Mouse (Mus musculus) heart, adult 2 months (tissue): ENCODE data around the gene Krt18. TPM values are rescaled to one million over a fixed set of nuclear protein-coding genes. Genes with fewer than 3 reads are reported as not detected.
"Not testable (repeated sequence)": the region's sequence is repeated elsewhere in the genome, so short reads cannot be mapped to it uniquely, and the experiment has no call there.

Experiments
- DNase-seq, 2 experiments: peaks; one replicate each; pipeline ENCODE4 v3.0.0; 2021
- H3K27ac ChIP-seq: fragments of 200-600 bp; 2 replicates; pipeline ENCODE4 v1.8.1; 2022
- H3K27me3 ChIP-seq: fragments of 200-500 bp; 2 replicates; pipeline ENCODE4 v1.6.1; 2012; ENCODE audit warnings: mild to moderate bottlenecking, low read length, inconsistent platforms, mixed read lengths; ENCODE audit not compliant: control insufficient read depth, insufficient read depth
- H3K36me3 ChIP-seq: fragments of 200-500 bp; 2 replicates; pipeline ENCODE4 v1.6.1; 2012; ENCODE audit warnings: low read length, inconsistent platforms; ENCODE audit not compliant: control insufficient read depth, insufficient read depth
- H3K4me1 ChIP-seq: fragments of 200-500 bp; 2 replicates; pipeline ENCODE4 v1.6.1; 2011; ENCODE audit warnings: low read length; ENCODE audit not compliant: control insufficient read depth, insufficient read depth
- H3K4me3 ChIP-seq: fragments of 200-600 bp; 2 replicates; pipeline ENCODE4 v1.8.1; 2022
- H3K79me2 ChIP-seq: fragments of 200-500 bp; replicated peaks from 2 replicates; pipeline ENCODE4 v1.6.1; 2012; ENCODE audit warnings: mild to moderate bottlenecking, inconsistent platforms, low read length, moderate library complexity, mixed read lengths; ENCODE audit not compliant: control insufficient read depth, insufficient read depth
- H3K9ac ChIP-seq: fragments of 200-500 bp; 2 replicates; pipeline ENCODE4 v1.6.1; 2012; ENCODE audit warnings: low read depth, mild to moderate bottlenecking, control low read depth, inconsistent platforms, low read length, mixed read lengths
- CTCF ChIP-seq: fragments of 200-600 bp; IDR thresholded peaks from 2 replicates; pipeline ENCODE4 v1.8.1; 2022; ENCODE audit warnings: antibody characterized with exemption, mild to moderate bottlenecking, moderate library complexity
- EP300 ChIP-seq: fragments of 200-500 bp; IDR thresholded peaks from 2 replicates; pipeline ENCODE4 v1.6.1; 2011; ENCODE audit warnings: low read depth, low read length, control low read depth; ENCODE audit not compliant: insufficient read depth
- POLR2A ChIP-seq: fragments of 200-500 bp; IDR thresholded peaks from 2 replicates; pipeline ENCODE4 v1.6.1; 2011; ENCODE audit warnings: mild to moderate bottlenecking, low read depth, low read length, control low read depth; ENCODE audit not compliant: insufficient read depth
- WGBS: fragments of 180-500 bp; shearing (Covaris S2); methylation state at CpG from one replicate; pipeline ENCODE4 v1.1.7; 2018; 5-methylcytosine and 5-hydroxymethylcytosine counted together
- intact Hi-C: fragments of 180-260 bp; cut with DNase I; formaldehyde crosslinking; loops from one replicate; pipeline ENCODE4 v1.15.1; 2025
- polyA plus RNA-seq: library from polyadenylated mRNA; depleted of rRNA; stranded (reverse); fragments of >200 nt; gene quantifications from 2 replicates; pipeline ENCODE4 v1.2.3, GENCODE M21; 2012; rRNA removed
- total RNA-seq, 2 experiments: library from RNA; stranded (reverse); gene quantifications; 2 replicates each; pipeline ENCODE4 v1.2.3; 2021

Krt18 gene
- total and polyA plus RNA-seq, 3 experiments, result 2.6 to 6.7 (median 2.7) TPM

DNA sequence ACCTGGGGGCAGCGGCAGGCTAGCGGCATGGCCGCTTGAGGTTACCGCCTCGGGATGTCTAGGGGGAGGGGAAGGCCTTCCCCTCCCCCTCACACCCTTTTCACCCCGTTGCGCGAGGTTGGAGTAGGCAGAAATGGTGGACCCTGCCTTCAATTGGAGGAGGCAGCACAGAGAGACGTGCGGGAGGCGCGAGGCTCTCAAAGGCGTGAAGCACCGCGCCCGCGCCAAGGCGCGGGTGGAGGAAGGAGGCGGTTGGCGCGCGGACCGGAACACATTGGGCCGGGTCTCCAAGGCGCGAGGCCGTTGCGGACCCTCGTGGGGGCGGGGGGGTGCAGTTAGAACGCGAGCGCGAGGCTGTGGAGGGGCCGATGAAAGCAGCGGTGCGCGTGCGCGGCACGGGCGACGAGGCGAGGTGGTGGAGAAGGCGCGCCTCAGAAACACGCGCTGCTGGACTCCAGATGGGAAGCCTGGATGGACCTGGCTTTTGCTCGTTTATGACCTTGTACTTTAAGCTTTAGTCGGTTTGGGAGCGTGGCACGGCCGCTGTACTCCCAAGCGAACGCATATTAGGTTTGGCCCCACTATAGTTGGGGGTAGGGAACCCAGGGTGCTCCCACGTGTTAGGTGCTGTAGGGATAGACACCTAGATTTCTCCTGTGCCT, 46.2 kb downstream of the Krt18 start:
- Histone ChIP-seq H3K79me2 (peaks cover 6% of the 10 kb centered on the region; the same call in 1 of the 2 replicates), H3K4me1 (no peaks in the 10 kb centered on the region; the same call in 1 of the 2 replicates), H3K9ac (peak overlapping the region; percentile 85), H3K27ac (peak overlapping the region; percentile 92), H3K4me3 (peak overlapping the region; percentile 88), H3K36me3 (peaks cover 7% of the 10 kb centered on the region), H3K27me3 (no peaks in the 10 kb centered on the region)
- WGBS, result under 1% methylated on average over 57 of the region's 57 CpGs
- intact Hi-C loops, result loop anchor here (10.0 kb wide), 1 partner anchor 601 kb away; the partner anchor contains the start of gene Atp5g2
- DNase-seq, result peak; percentile 67 to 70
- no peak for TF ChIP-seq EP300
- TF ChIP-seq POLR2A, result no peak
- TF ChIP-seq CTCF, result no peak

DNA sequence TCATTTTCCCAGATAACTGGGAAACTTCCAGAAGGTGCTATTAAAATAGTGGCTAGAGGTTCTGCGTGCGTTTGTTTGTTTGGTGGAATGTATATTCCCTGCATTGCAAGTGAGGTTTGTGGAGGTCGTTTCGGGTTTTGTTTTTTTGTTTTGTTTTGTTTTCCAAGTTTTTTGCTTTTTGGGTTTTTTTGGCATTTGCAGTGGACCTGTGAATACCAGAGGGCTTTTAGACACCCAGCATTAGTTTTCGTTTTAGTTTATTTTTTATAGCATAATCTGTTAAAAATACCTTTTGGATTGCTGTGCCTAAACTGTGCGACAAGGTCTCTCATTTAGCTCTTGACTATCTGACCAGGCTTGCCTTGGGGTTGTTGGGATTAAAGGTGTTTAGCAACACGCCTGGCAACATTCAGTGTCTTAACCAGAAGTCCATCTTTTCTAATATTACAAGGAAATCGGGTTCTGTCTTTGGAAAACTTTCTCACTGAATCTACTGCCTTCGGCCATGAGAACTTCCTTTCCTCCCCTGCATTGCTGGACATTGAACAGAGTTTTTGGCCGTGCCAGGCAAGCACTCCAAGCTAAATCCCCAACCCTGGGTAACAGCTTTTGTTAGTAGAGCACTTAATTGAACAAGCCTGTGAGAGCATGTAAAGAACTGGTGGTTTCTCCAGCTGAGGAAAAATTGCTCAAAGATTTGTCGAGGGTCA, 47.1 kb downstream of the Krt18 start:
- DNase-seq, result no peak
- H3K9ac ChIP-seq, result no peak overlapping the region; the same call in 1 of the 2 replicates
- peaks cover 7% of the 10 kb centered on the region for H3K36me3 ChIP-seq
- WGBS, result 5% methylated on average over 11 of the region's 11 CpGs
- intact Hi-C loops, result loop anchor here (10.0 kb wide), 1 partner anchor 600 kb away; the partner anchor contains the start of gene Atp5g2
- TF ChIP-seq EP300 (no peak), CTCF (no peak), POLR2A (no peak)
- H3K4me1 ChIP-seq, result no peaks in the 10 kb centered on the region; the same call in 1 of the 2 replicates
- H3K27me3 ChIP-seq, result no peaks in the 10 kb centered on the region
- H3K4me3 ChIP-seq, result peak overlapping the region; percentile 88
- peaks cover 6% of the 10 kb centered on the region; the same call in 1 of the 2 replicates for H3K79me2 ChIP-seq
- no peak overlapping the region for H3K27ac ChIP-seq

DNA sequence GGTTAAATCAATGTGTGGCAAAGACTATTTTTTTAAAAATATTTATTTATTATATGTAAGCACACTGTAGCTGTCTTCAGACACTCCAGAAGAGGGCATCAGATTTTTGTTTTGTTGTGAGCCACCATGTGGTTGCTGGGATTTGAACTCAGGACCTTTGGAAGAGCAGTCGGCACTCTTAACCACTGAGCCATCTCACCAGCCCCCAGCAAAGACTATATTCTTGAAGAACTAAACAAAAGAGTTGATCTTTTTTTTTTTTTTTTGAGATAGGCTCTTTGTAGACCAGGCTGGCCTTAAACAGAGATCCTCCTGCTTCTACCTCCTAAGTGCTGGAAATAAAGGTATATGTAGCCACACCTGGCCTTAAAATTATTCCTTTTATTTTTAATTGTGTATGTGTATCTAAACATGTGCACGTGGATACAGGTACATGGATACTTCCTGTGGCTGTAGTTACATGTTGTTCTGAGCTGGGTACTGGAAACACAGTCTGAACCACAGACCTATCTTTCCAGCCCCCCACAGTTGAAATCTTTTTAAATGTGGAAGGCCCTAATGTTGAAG, 49.2 kb downstream of the Krt18 start:
- no peaks in the 10 kb centered on the region; the same call in 1 of the 2 replicates for H3K4me1 ChIP-seq
- TF ChIP-seq POLR2A (no peak), EP300 (no peak), CTCF (no peak)
- H3K36me3 ChIP-seq, result peaks cover 10% of the 10 kb centered on the region
- peaks cover 6% of the 10 kb centered on the region; the same call in 1 of the 2 replicates for H3K79me2 ChIP-seq
- H3K9ac ChIP-seq, result no peak overlapping the region
- intact Hi-C loops, result loop anchor here (10.0 kb wide), 1 partner anchor 598 kb away; the partner anchor contains the start of gene Atp5g2
- 74% methylated on average over 2 of the region's 2 CpGs for WGBS
- no peaks in the 10 kb centered on the region for H3K27me3 ChIP-seq
- H3K4me3 ChIP-seq, result no peak overlapping the region
- H3K27ac ChIP-seq, result no peak overlapping the region
- DNase-seq, result no peak

DNA sequence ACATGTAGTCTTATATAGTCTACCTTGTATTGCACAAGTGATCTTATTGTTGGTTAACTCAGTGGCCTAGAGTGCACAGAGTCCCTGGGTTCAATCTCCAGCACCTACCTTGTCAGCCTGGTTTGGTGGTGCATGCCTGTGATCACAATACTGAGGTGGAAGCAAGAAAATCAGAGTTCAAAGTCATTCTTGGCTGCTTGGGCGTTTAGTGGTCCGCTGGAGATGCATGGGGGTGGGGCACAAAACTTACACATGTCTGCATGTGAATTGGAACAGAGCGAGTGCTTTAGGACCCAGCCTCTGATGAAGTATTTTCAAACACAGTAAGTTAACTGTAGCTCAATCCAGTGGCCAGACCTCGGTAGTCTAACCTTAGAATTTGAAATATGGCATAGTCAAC, 51.2 kb downstream of the Krt18 start:
- no peak for TF ChIP-seq CTCF
- TF ChIP-seq EP300, result no peak
- TF ChIP-seq POLR2A, result no peak
- no peak for DNase-seq
- H3K9ac ChIP-seq, result no peak overlapping the region
- peaks cover 10% of the 10 kb centered on the region for H3K36me3 ChIP-seq
- 68% methylated on average over 4 of the region's 4 CpGs for WGBS
- no peak overlapping the region for H3K27ac ChIP-seq
- H3K79me2 ChIP-seq, result peaks cover 6% of the 10 kb centered on the region; the same call in 1 of the 2 replicates
- no peak overlapping the region for H3K4me3 ChIP-seq
- no peaks in the 10 kb centered on the region; the same call in 1 of the 2 replicates for H3K4me1 ChIP-seq
- no peaks in the 10 kb centered on the region for H3K27me3 ChIP-seq
- intact Hi-C loops, result loop anchor here (2.0 to 10.0 kb wide), 2 partner anchors 16 to 596 kb away; partner anchors contain the start of gene Atp5g2

DNA sequence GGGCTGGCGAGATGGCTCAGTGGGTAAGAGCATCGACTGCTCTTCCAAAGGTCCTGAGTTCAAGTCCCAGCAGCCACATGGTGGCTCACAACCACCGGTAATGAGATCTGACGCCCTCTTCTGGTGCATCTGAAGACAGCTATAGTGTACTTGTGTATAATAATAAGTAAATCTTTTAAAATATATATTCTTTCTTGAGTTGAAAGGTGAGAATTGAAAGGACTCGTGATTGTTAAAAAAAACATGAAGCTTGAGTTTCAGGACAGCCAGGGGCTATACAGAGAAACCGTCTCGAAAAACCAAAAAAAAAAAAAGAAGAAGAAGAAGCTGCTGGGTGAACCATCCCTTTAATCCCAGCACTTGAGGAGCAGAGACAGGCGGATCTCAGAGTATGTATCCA, 51.9 kb downstream of the Krt18 start:
- H3K27me3 ChIP-seq, H3K79me2 ChIP-seq, DNase-seq, H3K9ac ChIP-seq, H3K4me1 ChIP-seq, H3K27ac ChIP-seq, H3K4me3 ChIP-seq, H3K36me3 ChIP-seq: not testable (repeated sequence)
- intact Hi-C loops, result loop anchor here (2.0 to 10.0 kb wide), 2 partner anchors 15 to 595 kb away; partner anchors contain the start of gene Atp5g2
- WGBS, result 64% methylated on average over 8 of the region's 8 CpGs

DNA sequence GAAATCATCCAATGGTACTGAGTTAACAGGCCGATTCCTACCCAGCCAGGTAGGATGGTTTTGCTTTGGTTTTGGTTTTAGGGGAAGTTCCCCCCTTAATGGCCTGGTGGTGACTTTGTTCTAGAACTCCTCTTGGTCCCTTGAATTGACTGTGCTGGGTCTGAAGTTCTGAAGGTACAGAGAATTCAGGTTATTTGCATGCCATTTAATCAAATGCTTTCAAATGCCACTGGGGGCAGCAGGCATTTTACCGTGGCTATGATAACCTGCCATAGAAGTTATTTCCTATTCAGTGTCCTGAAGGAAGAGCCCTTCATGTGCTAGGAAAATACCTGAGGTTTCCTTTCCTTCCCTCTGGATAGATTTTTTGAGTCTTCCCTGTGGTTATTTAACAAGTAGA, 52.4 kb downstream of the Krt18 start:
- intact Hi-C loops, result no loop called here
- peaks cover 6% of the 10 kb centered on the region for H3K36me3 ChIP-seq
- WGBS, result 43% methylated on average over 2 of the region's 2 CpGs

More for the DNA sequence above, 52.4 kb downstream of the Krt18 start:
- Histone ChIP-seq H3K27ac (no peak overlapping the region), H3K4me1 (no peaks in the 10 kb centered on the region; the same call in 1 of the 2 replicates), H3K79me2 (peaks cover 3% of the 10 kb centered on the region; the same call in 1 of the 2 replicates), H3K27me3 (no peaks in the 10 kb centered on the region), H3K4me3 (no peak overlapping the region), H3K9ac (no peak overlapping the region)
- no peak for DNase-seq
- TF ChIP-seq CTCF (peak; percentile 28; the same call in 1 of the 2 replicates), EP300 (no peak)

Other genes starting within 250 kb of the Krt18 start
- not detected for gene Krt72, start 241.7 kb upstream of the Krt18 start, total RNA-seq
- not detected in 2 replicates for gene Krt72, start 241.7 kb upstream of the Krt18 start, polyA plus RNA-seq
- gene Krt73, start 225.8 kb upstream of the Krt18 start, total RNA-seq, result not detected
- gene Krt73, start 225.8 kb upstream of the Krt18 start, polyA plus RNA-seq, result not detected in 2 replicates
- gene Krt2, start 210.0 kb upstream of the Krt18 start, total RNA-seq, result not detected
- not detected in 2 replicates for gene Krt2, start 210.0 kb upstream of the Krt18 start, polyA plus RNA-seq
- not detected for gene Krt1, start 177.4 kb upstream of the Krt18 start, total RNA-seq
- gene Krt1, start 177.4 kb upstream of the Krt18 start, polyA plus RNA-seq, result 0.04 TPM in 1 of 2 replicates, not detected in the other
- gene Krt77, start 158.5 kb upstream of the Krt18 start, total RNA-seq, result under 1 TPM in 1 of 2 experiments, not detected in 1; 0.31 TPM
- not detected in 2 replicates for gene Krt77, start 158.5 kb upstream of the Krt18 start, polyA plus RNA-seq
- not detected for gene Krt76, start 135.3 kb upstream of the Krt18 start, total RNA-seq
- not detected in 2 replicates for gene Krt76, start 135.3 kb upstream of the Krt18 start, polyA plus RNA-seq
- not detected for gene Krt4, start 103.4 kb upstream of the Krt18 start, total RNA-seq
- gene Krt4, start 103.4 kb upstream of the Krt18 start, polyA plus RNA-seq, result 0.43 TPM in 1 of 2 replicates, not detected in the other
- gene Krt79, start 87.9 kb upstream of the Krt18 start, total RNA-seq, result under 1 TPM in 1 of 2 experiments, not detected in 1; 0.27 TPM
- 1.5 and 2.3 TPM in 2 replicates for gene Krt79, start 87.9 kb upstream of the Krt18 start, polyA plus RNA-seq
- under 1 TPM in 1 of 2 experiments, not detected in 1; 0.08 TPM for gene Krt78, start 73.9 kb upstream of the Krt18 start, total RNA-seq
- not detected in 2 replicates for gene Krt78, start 73.9 kb upstream of the Krt18 start, polyA plus RNA-seq
- 1 to 10 TPM; 1.7 TPM for gene Krt8, start 23.7 kb upstream of the Krt18 start, total RNA-seq
- gene Krt8, start 23.7 kb upstream of the Krt18 start, polyA plus RNA-seq, result 2.3 and 9.8 TPM in 2 replicates
- gene Eif4b, start 45.6 kb downstream of the Krt18 start, total RNA-seq, result 100 to 1,000 TPM; 138 to 177 TPM
- gene Eif4b, start 45.6 kb downstream of the Krt18 start, polyA plus RNA-seq, result 50.7 and 87.9 TPM in 2 replicates
- gene Tns2, start 72.2 kb downstream of the Krt18 start, total RNA-seq, result 100 to 1,000 TPM; 114 to 130 TPM
- 157 and 184 TPM in 2 replicates for gene Tns2, start 72.2 kb downstream of the Krt18 start, polyA plus RNA-seq
- gene Spryd3, start 108.1 kb downstream of the Krt18 start, total RNA-seq, result 10 to 100 TPM; 13.4 to 14.2 TPM
- gene Spryd3, start 108.1 kb downstream of the Krt18 start, polyA plus RNA-seq, result 23.1 and 24.2 TPM in 2 replicates
- gene Igfbp6, start 116.2 kb downstream of the Krt18 start, total RNA-seq, result 10 to 100 TPM; 28.9 to 31.7 TPM
- gene Igfbp6, start 116.2 kb downstream of the Krt18 start, polyA plus RNA-seq, result 47.6 and 56.1 TPM in 2 replicates
- under 1 TPM in 1 of 2 experiments, not detected in 1; 0.09 TPM for gene Soat2, start 122.3 kb downstream of the Krt18 start, total RNA-seq
- 0.12 and 0.16 TPM in 2 replicates for gene Soat2, start 122.3 kb downstream of the Krt18 start, polyA plus RNA-seq
- gene Zfp740, start 175.1 kb downstream of the Krt18 start, total RNA-seq, result 10 to 100 TPM; 31.6 to 32.8 TPM
- 16.2 and 29.9 TPM in 2 replicates for gene Zfp740, start 175.1 kb downstream of the Krt18 start, polyA plus RNA-seq
- gene Csad, start 176.5 kb downstream of the Krt18 start, total RNA-seq, result 10 to 100 TPM; 13.1 to 15.6 TPM
- 33.4 and 42.1 TPM in 2 replicates for gene Csad, start 176.5 kb downstream of the Krt18 start, polyA plus RNA-seq
- gene Itgb7, start 203.8 kb downstream of the Krt18 start, total RNA-seq, result 1 to 10 TPM; 1.5 to 2.0 TPM
- gene Itgb7, start 203.8 kb downstream of the Krt18 start, polyA plus RNA-seq, result 2.4 and 4.6 TPM in 2 replicates
- gene Rarg, start 229.3 kb downstream of the Krt18 start, total RNA-seq, result 10 to 100 TPM; 18.1 to 20.3 TPM
- 19.9 and 26.9 TPM in 2 replicates for gene Rarg, start 229.3 kb downstream of the Krt18 start, polyA plus RNA-seq
- gene Gm9918, start 242.4 kb downstream of the Krt18 start, total RNA-seq, result not detected
- 0.06 TPM in 1 of 2 replicates, not detected in the other for gene Gm9918, start 242.4 kb downstream of the Krt18 start, polyA plus RNA-seq